Mouse (Mus musculus) megakaryocyte, embryonic 14.5 days (primary cell): ENCODE data around the gene Tead1. TPM values are rescaled to one million over a fixed set of nuclear protein-coding genes. Genes with fewer than 3 reads are reported as not detected.

ENCODE experiments used
- H3K27me3 ChIP-seq: replicated peaks from 2 replicates; pipeline ENCODE3; 2012; ENCODE audit warnings: inconsistent platforms
- H3K36me3 ChIP-seq: replicated peaks from 2 replicates; pipeline ENCODE3; 2012; ENCODE audit warnings: low read length, inconsistent platforms, mixed read lengths
- H3K4me1 ChIP-seq: 2 replicates; pipeline ENCODE4 v1.6.1; 2012; ENCODE audit warnings: inconsistent platforms
- H3K4me3 ChIP-seq: replicated peaks from 2 replicates; pipeline ENCODE3; 2012; ENCODE audit warnings: moderate library complexity, mild to moderate bottlenecking, inconsistent platforms
- H3K9me3 ChIP-seq: 2 replicates; pipeline ENCODE4 v1.6.1; 2012; ENCODE audit warnings: inconsistent platforms
- FLI1 ChIP-seq: IDR thresholded peaks from 2 replicates; pipeline ENCODE4 v1.6.1; 2012; ENCODE audit warnings: low read length, inconsistent platforms, mixed read lengths
- GATA1 ChIP-seq: IDR thresholded peaks from 3 replicates; pipeline ENCODE4 v1.6.1; 2012; ENCODE audit warnings: mixed read lengths, low read length, inconsistent platforms, borderline replicate concordance
- polyA plus RNA-seq: library from polyadenylated mRNA; stranded (reverse); fragments of >175 nt; gene quantifications from 2 replicates; pipeline ENCODE4 v1.2.3, GENCODE M21; 2012; ENCODE audit warnings: low replicate concordance; ENCODE audit not compliant: insufficient read depth

Tead1 gene
- polyA plus RNA-seq, 1 experiment, result not detected

- no peaks in the 10 kb centered on the region for H3K36me3 ChIP-seq
- TF ChIP-seq FLI1, result no peak
- no peak for TF ChIP-seq GATA1
- H3K27me3 ChIP-seq, result peaks cover 10% of the 10 kb centered on the region
- H3K9me3 ChIP-seq, result no peaks in the 10 kb centered on the region
- no peaks in the 10 kb centered on the region for H3K4me1 ChIP-seq
- H3K4me3 ChIP-seq, result no peak overlapping the region
Measured at GRCm38 (mm10) chr7:112885546-112885945, 206.4 kb downstream of the Tead1 start.

GRCm38 (mm10) chr7:112891883-112892282, 212.8 kb downstream of the Tead1 start:
- H3K9me3 ChIP-seq, result no peaks in the 10 kb centered on the region
- H3K4me3 ChIP-seq, result no peak overlapping the region
- TF ChIP-seq GATA1, result no peak
- TF ChIP-seq FLI1, result no peak
- peaks cover 3% of the 10 kb centered on the region for H3K27me3 ChIP-seq
- no peaks in the 10 kb centered on the region for H3K4me1 ChIP-seq
- no peaks in the 10 kb centered on the region for H3K36me3 ChIP-seq

GRCm38 (mm10) chr7:112892595-112892994, 213.5 kb downstream of the Tead1 start:
- H3K36me3 ChIP-seq, result no peaks in the 10 kb centered on the region
- no peaks in the 10 kb centered on the region for H3K9me3 ChIP-seq
- H3K4me1 ChIP-seq, result no peaks in the 10 kb centered on the region
- TF ChIP-seq GATA1 (no peak), FLI1 (no peak)
- H3K27me3 ChIP-seq, result peaks cover 4% of the 10 kb centered on the region
- no peak overlapping the region for H3K4me3 ChIP-seq

- peaks cover 5% of the 10 kb centered on the region for H3K27me3 ChIP-seq
- no peaks in the 10 kb centered on the region for H3K9me3 ChIP-seq
- H3K4me1 ChIP-seq, result no peaks in the 10 kb centered on the region
- TF ChIP-seq GATA1, result no peak
- no peak for TF ChIP-seq FLI1
- H3K36me3 ChIP-seq, result no peaks in the 10 kb centered on the region
- H3K4me3 ChIP-seq, result no peak overlapping the region
Measured at GRCm38 (mm10) chr7:112896363-112896762, 217.2 kb downstream of the Tead1 start.

- H3K4me3 ChIP-seq, result no peak overlapping the region
- no peaks in the 10 kb centered on the region for H3K36me3 ChIP-seq
- no peaks in the 10 kb centered on the region for H3K9me3 ChIP-seq
- no peak for TF ChIP-seq GATA1
- no peak for TF ChIP-seq FLI1
- peaks cover 5% of the 10 kb centered on the region for H3K27me3 ChIP-seq
- no peaks in the 10 kb centered on the region for H3K4me1 ChIP-seq
Measured at GRCm38 (mm10) chr7:112901710-112902109, 222.6 kb downstream of the Tead1 start.

- Histone ChIP-seq H3K4me1 (no peaks in the 10 kb centered on the region), H3K4me3 (no peak overlapping the region), H3K27me3 (no peaks in the 10 kb centered on the region), H3K9me3 (no peaks in the 10 kb centered on the region), H3K36me3 (no peaks in the 10 kb centered on the region)
- TF ChIP-seq FLI1 (no peak), GATA1 (no peak)
Measured at GRCm38 (mm10) chr7:112906848-112907247, 227.7 kb downstream of the Tead1 start.

GRCm38 (mm10) chr7:112907468-112907867, 228.3 kb downstream of the Tead1 start:
- H3K36me3 ChIP-seq, result no peaks in the 10 kb centered on the region
- no peaks in the 10 kb centered on the region for H3K4me1 ChIP-seq
- no peak for TF ChIP-seq FLI1
- no peak for TF ChIP-seq GATA1
- no peaks in the 10 kb centered on the region for H3K9me3 ChIP-seq
- no peaks in the 10 kb centered on the region for H3K27me3 ChIP-seq
- H3K4me3 ChIP-seq, result no peak overlapping the region

GRCm38 (mm10) chr7:112909164-112909563, 230.0 kb downstream of the Tead1 start:
- no peaks in the 10 kb centered on the region for H3K36me3 ChIP-seq
- H3K9me3 ChIP-seq, result no peaks in the 10 kb centered on the region
- no peaks in the 10 kb centered on the region for H3K27me3 ChIP-seq
- TF ChIP-seq FLI1 (no peak), GATA1 (no peak)
- H3K4me1 ChIP-seq, result no peaks in the 10 kb centered on the region
- H3K4me3 ChIP-seq, result no peak overlapping the region

GRCm38 (mm10) chr7:112912969-112913368, 233.9 kb downstream of the Tead1 start:
- H3K9me3 ChIP-seq, result no peaks in the 10 kb centered on the region
- no peaks in the 10 kb centered on the region for H3K36me3 ChIP-seq
- peaks cover 8% of the 10 kb centered on the region for H3K27me3 ChIP-seq
- H3K4me1 ChIP-seq, result no peaks in the 10 kb centered on the region
- no peak for TF ChIP-seq GATA1
- TF ChIP-seq FLI1, result no peak
- no peak overlapping the region for H3K4me3 ChIP-seq

- Histone ChIP-seq H3K27me3 (peaks cover 11% of the 10 kb centered on the region), H3K9me3 (no peaks in the 10 kb centered on the region), H3K4me1 (no peaks in the 10 kb centered on the region), H3K4me3 (no peak overlapping the region), H3K36me3 (no peaks in the 10 kb centered on the region)
- TF ChIP-seq GATA1 (no peak), FLI1 (no peak)
Measured at GRCm38 (mm10) chr7:112915571-112915970, 236.5 kb downstream of the Tead1 start.
